ENCODE assay signal across 20 mouse cellular contexts in genomic region chr6:113686551-113687125, GRCm38 (mm10). TPM values are rescaled to one million over a fixed set of nuclear protein-coding genes. Genes with fewer than 3 reads are reported as not detected.
A peak's percentile ranks its signal among the peaks of the same experiment; 100 is the strongest.
DNase-seq lines count a peak whose midpoint lies in the region; ATAC-seq lines count a peak whose summit lies in the region.
"Had no signal": no experiment of that assay in that cellular context is flagged by ENCODE, and none has a peak within 500 bp of the region (broad histone marks: within the 10 kb centered on the region; RNA-seq: fewer than 3 reads in every experiment).

No protein-coding gene starts in this region.

- H3K36me3 ChIP-seq in heart, embryonic 13.5 days = 0 out of 2 replicates have a peak, but pooled peaks cover 12% of the 10 kb centered on the region
- H3K36me3 ChIP-seq in heart, embryonic 11.5 days (ENCODE audit: control insufficient read depth, insufficient read depth, low read length) = no peaks in the 10 kb centered on the region
- peaks cover 3% of the 10 kb centered on the region; the same call in 1 of the 2 replicates for H3K36me3 ChIP-seq in intestine, embryonic 16.5 days (ENCODE audit: control insufficient read depth, insufficient read depth, low read length)
- H3K36me3 ChIP-seq: neural tube, embryonic 12.5 days had no signal

- peaks cover 38% of the 10 kb centered on the region for H3K4me1 ChIP-seq in heart, embryonic 13.5 days
- peaks cover 30% of the 10 kb centered on the region for H3K4me1 ChIP-seq in heart, embryonic 11.5 days (ENCODE audit: control insufficient read depth, insufficient read depth, low read length)
- peaks cover 17% of the 10 kb centered on the region for H3K4me1 ChIP-seq in intestine, embryonic 16.5 days (ENCODE audit: control insufficient read depth, insufficient read depth, low read length)

- no peak overlapping the region for H3K4me2 ChIP-seq in heart, embryonic 13.5 days
- no peak overlapping the region for H3K4me2 ChIP-seq in heart, embryonic 11.5 days
- peak overlapping the region; percentile 36 for H3K4me2 ChIP-seq in intestine, embryonic 16.5 days (ENCODE audit: low read depth, low read length)
- H3K4me2 ChIP-seq: midbrain, embryonic 11.5 days; neural tube, embryonic 12.5 days had no signal

- no peak overlapping the region for H3K4me3 ChIP-seq in heart, embryonic 13.5 days
- no peak overlapping the region for H3K4me3 ChIP-seq in heart, embryonic 11.5 days (ENCODE audit: low read depth, low read length)
- peak overlapping the region; percentile 31 for H3K4me3 ChIP-seq in intestine, embryonic 16.5 days (ENCODE audit: low read length)
- H3K4me3 ChIP-seq: layer of hippocampus, adult 2 months; neural tube, embryonic 12.5 days had no signal

- peak; percentile 96 for DNase-seq in R1 (ENCODE audit: low read depth, low spot score)
- DNase-seq in lung, postnatal 25 days (ENCODE audit: low spot score) = peak; percentile 81
- DNase-seq in layer of hippocampus, adult 9-11 months = no peak
- DNase-seq in gastrocnemius, postnatal 25 days = no peak
- DNase-seq in layer of hippocampus, postnatal 10 days (ENCODE audit: low spot score in 2 of 2) = no peak
- DNase-seq: adrenal gland, postnatal 14 days; B cell, adult 2 months; gastrocnemius, postnatal 10 days; heart, postnatal 10 days; kidney, adult 11 months; liver; retina, postnatal 1 day had no signal

- H3K9ac ChIP-seq in heart, embryonic 13.5 days = 0 out of 2 replicates have a peak overlapping the region, but pooled peaks have one; percentile 38
- no peak overlapping the region for H3K9ac ChIP-seq in heart, embryonic 11.5 days (ENCODE audit: low read depth, low read length)
- peak overlapping the region; percentile 45 for H3K9ac ChIP-seq in intestine, embryonic 16.5 days (ENCODE audit: low read depth, low read length)
- H3K9ac ChIP-seq: neural tube, embryonic 12.5 days had no signal

- no peaks in the 10 kb centered on the region for H3K9me3 ChIP-seq in heart, embryonic 13.5 days
- no peaks in the 10 kb centered on the region for H3K9me3 ChIP-seq in heart, embryonic 11.5 days (replicated peaks; ENCODE audit: control insufficient read depth, low read length)
- no peaks in the 10 kb centered on the region for H3K9me3 ChIP-seq in intestine, embryonic 16.5 days (ENCODE audit: control insufficient read depth, low read length)
- H3K9me3 ChIP-seq: neural tube, embryonic 12.5 days had no signal

- ATAC-seq in heart, embryonic 13.5 days (ENCODE audit: extremely low read depth, insufficient number of reproducible peaks, low FRiP score, low TSS enrichment) = no peak
- ATAC-seq in heart, embryonic 11.5 days (replicated peaks; ENCODE audit: insufficient number of reproducible peaks, low FRiP score, low TSS enrichment) = no peak
- peak; percentile 56; the same call in 1 of the 2 replicates for ATAC-seq in intestine, embryonic 16.5 days
- ATAC-seq: Patski had no signal

- H3K27me3 ChIP-seq in heart, embryonic 13.5 days (replicated peaks) = no peaks in the 10 kb centered on the region
- H3K27me3 ChIP-seq in heart, embryonic 11.5 days (ENCODE audit: control insufficient read depth, insufficient read depth, low read length) = no peaks in the 10 kb centered on the region
- H3K27me3 ChIP-seq in intestine, embryonic 16.5 days (replicated peaks; ENCODE audit: control insufficient read depth, insufficient read depth, low read length) = no peaks in the 10 kb centered on the region
- H3K27me3 ChIP-seq: neural tube, embryonic 12.5 days; Patski had no signal

- 45% methylated on average over 8 of the region's 8 CpGs for WGBS in heart, embryonic 13.5 days
- WGBS in heart, embryonic 11.5 days (ENCODE audit: insufficient replicate concordance) = 44% methylated on average over 8 of the region's 8 CpGs
- WGBS in intestine, embryonic 16.5 days = 38% methylated on average over 8 of the region's 8 CpGs

- H3K27ac ChIP-seq in heart, embryonic 13.5 days (replicated peaks) = no peak overlapping the region
- no peak overlapping the region for H3K27ac ChIP-seq in heart, embryonic 11.5 days (ENCODE audit: low read depth, low read length)
- peak overlapping the region; percentile 29 for H3K27ac ChIP-seq in intestine, embryonic 16.5 days (ENCODE audit: low read length)
- H3K27ac ChIP-seq: layer of hippocampus, adult 2 months; neural tube, embryonic 12.5 days had no signal

RNA-seq across cellular contexts. Expression of gene Tatdn2, which starts 10.2 kb away (rescaled TPM):
- polyA plus RNA-seq in heart, embryonic 13.5 days (2015; fragmentation: Nextera tagmentation; extraction: Ambion mirVana) = 0.52 and 0.65 TPM in 2 replicates
- polyA plus RNA-seq in heart, embryonic 11.5 days (2014; fragmentation: Nextera tagmentation; extraction: Ambion mirVana) = 0.93 and 1.1 TPM in 2 replicates
- polyA plus RNA-seq in intestine, embryonic 16.5 days (2015; fragmentation: Nextera tagmentation; extraction: Ambion mirVana) = 0.60 and 0.65 TPM in 2 replicates
- 10 to 100 TPM; 28.8 to 31.6 TPM for total RNA-seq in gastrocnemius, postnatal 25 days (2021)
- total RNA-seq in layer of hippocampus, postnatal 10 days (2021) = 10 to 100 TPM; 59.7 to 74.3 TPM

RNA-seq across cellular contexts. Expression of gene Ghrl, which starts 33.0 kb away (rescaled TPM):
- not detected in 2 replicates for polyA plus RNA-seq in heart, embryonic 13.5 days (2015; fragmentation: Nextera tagmentation; extraction: Ambion mirVana)
- 0.66 and 0.69 TPM in 2 replicates for polyA plus RNA-seq in heart, embryonic 11.5 days (2014; fragmentation: Nextera tagmentation; extraction: Ambion mirVana)
- polyA plus RNA-seq in intestine, embryonic 16.5 days (2015; fragmentation: Nextera tagmentation; extraction: Ambion mirVana) = 169 and 177 TPM in 2 replicates
- total RNA-seq in gastrocnemius, postnatal 25 days (2021) = not detected
- total RNA-seq in layer of hippocampus, postnatal 10 days (2021) = under 1 TPM in 1 of 2 experiments, not detected in 1; 0.69 TPM
- total RNA-seq: adrenal gland, postnatal 14 days; common myeloid progenitor, adult 5-6 weeks; gastrocnemius, postnatal 10 days; heart, postnatal 10 days; layer of hippocampus, adult 2 months had no signal
- polyA plus RNA-seq: neural tube, embryonic 12.5 days had no signal

RNA-seq across cellular contexts. Expression of gene Irak2, which starts 48.4 kb away (rescaled TPM):
- 5.2 and 6.2 TPM in 2 replicates for polyA plus RNA-seq in heart, embryonic 13.5 days (2015; fragmentation: Nextera tagmentation; extraction: Ambion mirVana)
- 6.7 and 7.2 TPM in 2 replicates for polyA plus RNA-seq in heart, embryonic 11.5 days (2014; fragmentation: Nextera tagmentation; extraction: Ambion mirVana)
- 15.4 and 19.8 TPM in 2 replicates for polyA plus RNA-seq in intestine, embryonic 16.5 days (2015; fragmentation: Nextera tagmentation; extraction: Ambion mirVana)
- 1 to 10 TPM; 3.0 to 4.7 TPM for total RNA-seq in gastrocnemius, postnatal 25 days (2021)
- 10 to 100 TPM; 15.0 TPM for total RNA-seq in layer of hippocampus, postnatal 10 days (2021)

RNA-seq across cellular contexts. Expression of gene Sec13, which starts 53.9 kb away (rescaled TPM):
- polyA plus RNA-seq in heart, embryonic 13.5 days (2015; fragmentation: Nextera tagmentation; extraction: Ambion mirVana) = 200 and 215 TPM in 2 replicates
- polyA plus RNA-seq in heart, embryonic 11.5 days (2014; fragmentation: Nextera tagmentation; extraction: Ambion mirVana) = 246 and 266 TPM in 2 replicates
- polyA plus RNA-seq in intestine, embryonic 16.5 days (2015; fragmentation: Nextera tagmentation; extraction: Ambion mirVana) = 307 and 317 TPM in 2 replicates
- total RNA-seq in gastrocnemius, postnatal 25 days (2021) = 10 to 100 TPM; 62.4 to 67.2 TPM
- total RNA-seq in layer of hippocampus, postnatal 10 days (2021) = 10 to 100 TPM; 80.0 to 84.4 TPM

Comparison
In these comparisons a context has a peak if more than half of its experiments do, and no peak if none do; other contexts are left out.
1. DNase-seq: peak in R1 (single experiment) and lung, postnatal 25 days (single experiment); none in layer of hippocampus, adult 9-11 months (single experiment), gastrocnemius, postnatal 25 days (single experiment) and layer of hippocampus, postnatal 10 days (0 of 2).
2. RNA of gene Ghrl, which starts 33.0 kb away (polyA plus RNA-seq): 169 to 177 TPM in intestine, embryonic 16.5 days; 0.66 to 0.69 TPM in heart, embryonic 11.5 days and not detected in heart, embryonic 13.5 days; every median in the first group is over 100 times any median in the second.